Mouse (Mus musculus) embryonic facial prominence, embryonic 11.5 days (tissue): Measurements from ENCODE around the gene Zfp39. TPM values are rescaled to one million over a fixed set of nuclear protein-coding genes. Genes with fewer than 3 reads are reported as not detected.

Experiments
- ATAC-seq: fragments of 200-750 bp; cut with Nextera tagmentation; replicated peaks from 2 replicates; pipeline ENCODE4 v1.8.0; 2017; ENCODE audit warnings: low read depth; ENCODE audit not compliant: insufficient number of reproducible peaks, low FRiP score, low TSS enrichment
- DNase-seq: peaks from one replicate; pipeline ENCODE4 v3.0.0-alpha.2; 2015; ENCODE audit warnings: low spot score
- H3K27ac ChIP-seq: fragments of 300-500 bp; sonication (generic); replicated peaks from 2 replicates; pipeline ENCODE4 v1.5.1; 2014; ENCODE audit warnings: mild to moderate bottlenecking, low read depth, low read length, control low read depth
- H3K27me3 ChIP-seq: fragments of 300-500 bp; sonication (generic); 2 replicates; pipeline ENCODE4 v1.6.1; 2014; ENCODE audit warnings: mild to moderate bottlenecking, low read length, moderate library complexity, mixed read lengths; ENCODE audit not compliant: control insufficient read depth, insufficient read depth
- H3K36me3 ChIP-seq: fragments of 300-500 bp; sonication (generic); replicated peaks from 2 replicates; pipeline ENCODE4 v1.6.1; 2014; ENCODE audit warnings: low read depth, mild to moderate bottlenecking, low read length, moderate library complexity, mixed read lengths; ENCODE audit not compliant: control insufficient read depth, insufficient read depth
- H3K4me1 ChIP-seq: fragments of 300-500 bp; sonication (generic); 2 replicates; pipeline ENCODE4 v1.6.1; 2014; ENCODE audit warnings: low read length, mixed read lengths; ENCODE audit not compliant: control insufficient read depth, insufficient read depth
- H3K4me2 ChIP-seq: fragments of 300-500 bp; sonication (generic); 2 replicates; pipeline ENCODE4 v1.6.1; 2014; ENCODE audit warnings: low read depth, mild to moderate bottlenecking, control low read depth, low read length, moderate library complexity
- H3K4me3 ChIP-seq: fragments of 300-500 bp; sonication (generic); 2 replicates; pipeline ENCODE4 v1.5.1; 2014; ENCODE audit warnings: low read depth, low read length, control low read depth
- H3K9ac ChIP-seq: fragments of 300-500 bp; sonication (generic); replicated peaks from 2 replicates; pipeline ENCODE4 v1.6.1; 2014; ENCODE audit warnings: mild to moderate bottlenecking, control low read depth, low read length
- H3K9me3 ChIP-seq: fragments of 300-500 bp; sonication (generic); replicated peaks from 2 replicates; pipeline ENCODE4 v1.6.1; 2016; ENCODE audit warnings: mild to moderate bottlenecking, low read length, inconsistent platforms, mixed read lengths; ENCODE audit not compliant: control insufficient read depth
- WGBS: fragments of 180-500 bp; shearing (Covaris S2); extraction: QIAGEN DNeasy Blood & Tissue Kit; methylation state at CpG from one replicate; pipeline ENCODE4 v1.1.7; 2014; 5-methylcytosine and 5-hydroxymethylcytosine counted together
- polyA plus RNA-seq: library from polyadenylated mRNA; unstranded; fragments of >200 nt; fragmentation: Nextera tagmentation; extraction: Ambion mirVana; gene quantifications from 2 replicates; pipeline ENCODE4 v1.2.1, GENCODE M21; 2014

The Zfp39 gene
- polyA plus RNA-seq: 7.6 and 8.3 TPM in 2 replicates

DNA sequence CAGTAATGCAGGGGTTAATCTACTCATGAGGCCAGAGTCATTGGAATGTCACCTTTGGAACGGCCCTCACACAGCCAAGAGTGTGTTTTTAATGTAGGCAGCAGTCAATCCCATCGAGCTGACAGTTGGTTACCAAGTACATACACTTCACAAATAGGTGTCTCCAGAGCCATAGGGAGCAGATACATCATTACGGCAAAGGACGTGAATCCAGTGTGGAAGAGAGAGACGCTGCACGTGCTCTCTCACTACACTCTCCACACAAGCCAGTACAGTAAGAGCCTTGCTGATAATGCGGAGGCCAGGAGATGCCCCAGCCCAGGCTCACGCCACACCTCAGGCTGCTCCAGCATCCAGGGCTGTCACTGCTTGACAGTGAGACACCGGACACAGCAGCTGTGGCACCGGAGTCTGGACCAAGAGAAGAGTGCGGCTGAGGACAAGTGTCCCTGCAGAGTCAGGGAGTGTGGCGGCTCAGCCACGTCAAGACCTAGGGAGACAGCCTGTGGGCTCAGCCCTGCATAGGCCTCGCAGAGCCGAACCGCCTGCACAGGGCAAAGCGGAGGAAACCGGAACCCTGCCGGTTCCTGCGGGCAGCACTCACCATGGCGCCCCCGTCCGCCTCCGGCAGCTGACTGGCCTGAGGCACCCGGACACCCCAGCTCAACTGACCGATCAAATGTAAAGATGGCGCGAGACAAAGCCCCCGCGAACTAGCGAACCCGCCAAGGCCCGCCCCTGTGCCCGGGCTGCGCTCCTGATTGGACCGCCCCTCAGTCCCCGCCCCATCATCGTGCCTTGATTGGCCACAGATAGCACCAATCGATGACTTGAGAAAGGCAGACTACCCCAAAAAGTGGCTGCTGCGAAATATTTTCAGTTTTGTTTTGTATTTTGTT, at the start of gene Zfp39:
Gene Zfp39, minus strand, starts transcription at position 715 of the 899 bp plus-strand sequence.
- ATAC-seq (peak; percentile 94), DNase-seq (peak; percentile 96)
- under 1% methylated on average over 40 of the region's 40 CpGs for WGBS
- Histone ChIP-seq H3K4me2 (peak within 1 kb of the TSS; percentile 78), H3K4me1 (no peaks in the 10 kb centered on the region), H3K27me3 (no peaks in the 10 kb centered on the region), H3K27ac (peak within 1 kb of the TSS; percentile 60), H3K36me3 (no peaks in the 10 kb centered on the region), H3K9ac (peak within 1 kb of the TSS; percentile 81), H3K4me3 (peak within 1 kb of the TSS; percentile 75), H3K9me3 (no peaks in the 10 kb centered on the region)

DNA sequence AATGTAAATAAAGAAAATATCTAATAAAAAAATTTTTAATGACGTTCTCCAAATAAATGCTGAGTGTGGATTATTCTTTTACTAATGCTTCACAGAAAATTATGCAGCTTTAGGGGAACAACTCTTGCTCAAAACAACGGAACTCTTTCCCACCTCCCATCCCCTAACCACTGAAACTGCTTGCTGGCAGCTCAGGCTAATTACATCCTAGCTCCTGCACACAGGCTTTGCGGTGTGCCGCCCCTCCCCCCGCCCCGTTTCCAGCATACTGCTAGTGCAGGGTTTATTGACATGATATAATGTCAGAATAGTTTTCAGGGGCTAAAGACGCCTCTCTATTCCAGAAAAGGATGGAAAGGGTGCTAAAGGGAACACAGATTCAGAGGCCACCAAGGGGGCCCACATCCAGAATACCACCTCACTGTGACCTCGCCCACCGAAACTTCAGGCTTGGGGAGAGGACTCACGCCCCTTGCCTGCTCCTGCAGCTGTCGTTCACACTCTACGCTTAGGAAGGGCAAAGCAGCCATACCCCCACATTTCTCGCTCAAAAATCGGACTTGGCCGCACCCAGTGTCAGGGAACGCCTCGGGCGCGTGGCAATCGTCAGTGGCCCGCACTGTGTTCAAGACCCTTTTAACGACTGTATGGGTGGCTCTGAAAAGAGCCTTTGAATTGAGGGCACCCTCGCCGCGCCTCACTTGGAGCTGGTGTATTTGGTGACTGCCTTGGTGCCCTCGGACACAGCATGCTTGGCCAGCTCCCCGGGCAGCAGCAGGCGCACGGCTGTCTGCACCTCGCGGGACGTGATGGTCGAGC, 49.5 kb upstream of the Zfp39 start:
- Histone ChIP-seq H3K27me3 (peaks cover 5% of the 10 kb centered on the region; the same call in 1 of the 2 replicates), H3K27ac (peak overlapping the region; percentile 78), H3K9ac (peak overlapping the region; percentile 69), H3K36me3 (no peaks in the 10 kb centered on the region), H3K4me1 (no peaks in the 10 kb centered on the region), H3K4me3 (peak overlapping the region; percentile 42), H3K4me2 (peak overlapping the region; percentile 82), H3K9me3 (no peaks in the 10 kb centered on the region)
- 1% methylated on average over 33 of the region's 33 CpGs for WGBS
- ATAC-seq (peak; percentile 6; the same call in 1 of the 2 replicates), DNase-seq (peak; percentile 64)

DNA sequence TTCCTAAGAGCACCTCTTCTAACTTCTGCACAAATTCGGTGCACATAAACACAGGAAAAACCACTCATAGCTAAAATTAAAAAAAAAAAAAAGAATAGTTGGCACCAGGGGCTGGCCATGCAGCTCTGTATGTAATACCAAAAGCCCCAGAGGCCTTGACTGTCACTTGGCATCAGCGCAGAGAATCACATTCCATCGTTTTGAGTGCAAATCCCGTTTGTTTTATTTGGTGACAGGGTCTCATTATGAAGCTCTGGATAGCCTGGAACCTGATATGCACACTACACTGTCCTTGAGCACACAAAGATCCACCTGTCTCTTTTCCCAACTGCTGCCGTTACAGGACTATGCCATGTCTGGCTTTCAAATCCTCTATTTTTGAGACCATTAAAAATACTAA, 47.2 kb upstream of the Zfp39 start:
- WGBS: 70% methylated on average over 5 of the region's 5 CpGs
- no peak overlapping the region for H3K4me2 ChIP-seq
- no peak overlapping the region for H3K9ac ChIP-seq
- DNase-seq (no peak), ATAC-seq (no peak)
- H3K27me3 ChIP-seq: peaks cover 5% of the 10 kb centered on the region; the same call in 1 of the 2 replicates
- no peak overlapping the region for H3K4me3 ChIP-seq
- no peaks in the 10 kb centered on the region for H3K36me3 ChIP-seq
- H3K27ac ChIP-seq: no peak overlapping the region
- no peaks in the 10 kb centered on the region for H3K4me1 ChIP-seq
- no peaks in the 10 kb centered on the region for H3K9me3 ChIP-seq

DNA sequence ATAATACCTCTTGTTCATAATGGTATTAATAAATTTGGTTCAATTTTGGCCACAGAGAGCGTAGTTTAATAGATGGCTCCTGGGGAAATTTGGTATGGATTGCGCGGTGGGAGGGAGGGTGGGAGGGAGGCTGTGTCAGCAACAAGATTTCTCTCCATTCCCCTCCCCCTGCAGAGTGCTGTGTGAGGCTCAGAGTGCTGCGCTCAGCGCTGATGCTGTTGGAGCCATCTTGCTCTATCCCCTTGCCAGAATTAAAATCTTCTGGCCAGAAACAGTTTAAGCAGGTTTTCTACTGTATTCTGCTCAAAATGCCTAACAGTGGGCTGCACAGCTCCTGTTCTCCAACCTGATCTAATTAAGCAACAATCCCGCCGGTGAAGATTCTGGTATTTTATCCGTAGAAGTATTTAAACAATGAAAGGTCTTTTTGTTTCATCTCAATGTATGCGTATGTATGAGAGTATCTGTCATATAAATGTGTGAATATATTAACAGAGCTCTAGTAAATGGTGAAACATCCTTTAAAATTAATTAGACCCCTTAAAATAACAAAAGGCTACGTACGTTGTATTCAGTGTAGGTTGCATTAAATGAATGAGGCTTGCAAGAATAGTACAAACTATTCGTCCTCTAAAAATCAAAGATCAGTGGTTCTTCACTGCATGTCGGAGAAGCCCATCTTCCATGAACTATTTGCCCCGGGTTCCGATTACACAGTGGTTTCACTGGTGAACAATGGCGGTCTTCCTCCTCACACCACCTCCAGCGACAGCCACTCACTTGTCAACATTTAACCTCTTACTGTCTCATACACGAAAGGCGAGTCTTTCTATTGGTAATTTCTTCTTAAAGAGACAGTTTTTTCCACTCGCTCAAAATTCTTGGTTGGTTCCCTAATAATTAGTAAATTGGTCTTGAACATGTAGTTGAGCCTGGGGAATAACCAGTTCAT, 45.7 kb upstream of the Zfp39 start:
- WGBS: 6% methylated on average over 20 of the region's 20 CpGs
- Histone ChIP-seq H3K27me3 (peaks cover 5% of the 10 kb centered on the region; the same call in 1 of the 2 replicates), H3K4me1 (no peaks in the 10 kb centered on the region), H3K4me3 (peak overlapping the region; percentile 41), H3K36me3 (no peaks in the 10 kb centered on the region), H3K9me3 (no peaks in the 10 kb centered on the region), H3K4me2 (peak overlapping the region; percentile 66), H3K9ac (peak overlapping the region; percentile 75), H3K27ac (peak overlapping the region; percentile 91)
- peak; percentile 77 for DNase-seq
- ATAC-seq: 0 out of 2 replicates have a peak, but pooled peaks have one; percentile 24

DNA sequence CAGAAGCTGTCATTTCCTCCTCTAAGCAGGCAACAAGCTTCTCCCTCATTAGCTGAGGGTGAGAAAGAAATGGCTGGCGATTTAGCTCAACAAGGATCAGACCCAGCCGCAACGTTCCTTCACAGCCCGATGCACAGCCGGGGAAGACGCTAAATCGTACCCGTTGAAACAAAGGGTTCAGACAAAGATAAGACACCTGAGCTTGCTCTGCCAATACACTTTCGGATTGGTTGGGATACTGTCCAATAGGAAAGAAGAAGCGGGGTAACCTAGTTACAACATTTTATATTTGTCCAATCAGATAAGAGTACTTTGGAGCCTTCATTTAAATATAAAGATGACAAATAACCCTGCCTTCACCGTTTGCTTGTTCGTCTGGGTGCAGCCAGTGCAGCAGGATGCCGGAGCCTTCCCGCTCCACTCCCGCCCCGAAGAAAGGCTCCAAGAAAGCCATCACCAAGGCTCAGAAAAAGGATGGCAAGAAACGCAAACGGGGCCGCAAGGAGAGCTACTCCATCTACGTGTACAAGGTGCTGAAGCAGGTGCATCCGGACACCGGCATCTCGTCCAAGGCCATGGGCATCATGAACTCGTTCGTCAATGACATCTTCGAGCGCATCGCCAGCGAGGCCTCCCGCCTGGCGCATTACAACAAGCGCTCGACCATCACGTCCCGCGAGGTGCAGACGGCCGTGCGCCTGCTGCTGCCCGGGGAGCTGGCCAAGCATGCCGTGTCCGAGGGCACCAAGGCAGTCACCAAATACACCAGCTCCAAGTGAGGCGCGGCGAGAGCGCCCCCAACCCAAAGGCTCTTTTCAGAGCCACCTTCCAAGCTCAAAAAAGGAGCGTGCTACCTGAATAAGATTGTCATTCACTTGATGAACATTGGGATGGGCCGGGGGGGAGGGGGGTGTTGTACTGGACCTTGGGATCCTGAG, 44.8 kb upstream of the Zfp39 start, which contains the start of gene Hist3h2ba:
Gene Hist3h2ba, plus strand, starts transcription at position 379 of the 938 bp plus-strand sequence.
- peak within 1 kb of the TSS; percentile 41 for H3K4me3 ChIP-seq
- no peaks in the 10 kb centered on the region for H3K9me3 ChIP-seq
- peaks cover 5% of the 10 kb centered on the region; the same call in 1 of the 2 replicates for H3K27me3 ChIP-seq
- H3K27ac ChIP-seq: peak within 1 kb of the TSS; percentile 91
- no peaks in the 10 kb centered on the region for H3K36me3 ChIP-seq
- H3K4me1 ChIP-seq: no peaks in the 10 kb centered on the region
- peak; percentile 86 for ATAC-seq
- peak within 1 kb of the TSS; percentile 75 for H3K9ac ChIP-seq
- WGBS: under 1% methylated on average over 46 of the region's 48 CpGs
- peak; percentile 88 for DNase-seq
- H3K4me2 ChIP-seq: peak within 1 kb of the TSS; percentile 66

DNA sequence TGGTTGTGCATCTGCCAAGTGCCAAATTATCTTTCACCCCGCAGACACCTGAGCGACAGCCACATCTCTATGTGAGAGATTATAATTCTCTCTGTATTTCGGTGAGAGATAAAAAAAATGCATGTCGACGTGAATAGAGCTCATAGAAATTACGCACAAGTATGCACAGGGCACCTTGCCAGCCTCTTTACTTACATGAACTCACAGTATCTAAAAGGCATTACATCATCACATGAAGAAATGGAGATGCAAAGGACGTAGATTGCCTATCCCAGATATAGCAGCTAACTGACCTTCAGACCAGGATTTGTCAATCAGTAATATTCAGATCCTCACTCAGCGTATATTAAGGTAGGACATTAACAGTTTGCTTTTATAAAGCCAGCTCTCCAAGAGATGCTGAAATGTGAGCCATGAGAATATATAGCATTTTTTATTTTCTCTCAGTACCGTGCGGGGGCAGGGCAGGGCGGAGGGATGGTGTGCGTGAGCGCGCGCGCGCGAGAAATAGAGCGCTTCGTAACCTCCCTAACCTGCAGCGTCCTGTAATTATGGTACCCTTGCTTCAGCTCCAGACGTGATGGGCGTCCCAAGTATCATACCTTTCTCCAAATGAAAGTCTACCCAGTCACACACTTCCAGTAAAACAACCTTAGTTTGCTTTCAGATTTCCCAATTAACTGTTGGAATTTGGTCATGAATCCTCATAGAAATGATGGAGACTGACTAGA, 43.9 kb upstream of the Zfp39 start:
- Histone ChIP-seq H3K9ac (peak overlapping the region; percentile 53), H3K4me2 (peak overlapping the region; percentile 60), H3K36me3 (no peaks in the 10 kb centered on the region), H3K27me3 (peaks cover 5% of the 10 kb centered on the region; the same call in 1 of the 2 replicates), H3K4me1 (no peaks in the 10 kb centered on the region), H3K27ac (peak overlapping the region; percentile 80), H3K4me3 (peak overlapping the region; percentile 41), H3K9me3 (no peaks in the 10 kb centered on the region)
- DNase-seq (peak; percentile 61), ATAC-seq (peak; percentile 47; the same call in 1 of the 2 replicates)
- WGBS: 17% methylated on average over 23 of the region's 23 CpGs
